32 mouse cellular contexts compared by ENCODE assay signal in the genomic region with DNA sequence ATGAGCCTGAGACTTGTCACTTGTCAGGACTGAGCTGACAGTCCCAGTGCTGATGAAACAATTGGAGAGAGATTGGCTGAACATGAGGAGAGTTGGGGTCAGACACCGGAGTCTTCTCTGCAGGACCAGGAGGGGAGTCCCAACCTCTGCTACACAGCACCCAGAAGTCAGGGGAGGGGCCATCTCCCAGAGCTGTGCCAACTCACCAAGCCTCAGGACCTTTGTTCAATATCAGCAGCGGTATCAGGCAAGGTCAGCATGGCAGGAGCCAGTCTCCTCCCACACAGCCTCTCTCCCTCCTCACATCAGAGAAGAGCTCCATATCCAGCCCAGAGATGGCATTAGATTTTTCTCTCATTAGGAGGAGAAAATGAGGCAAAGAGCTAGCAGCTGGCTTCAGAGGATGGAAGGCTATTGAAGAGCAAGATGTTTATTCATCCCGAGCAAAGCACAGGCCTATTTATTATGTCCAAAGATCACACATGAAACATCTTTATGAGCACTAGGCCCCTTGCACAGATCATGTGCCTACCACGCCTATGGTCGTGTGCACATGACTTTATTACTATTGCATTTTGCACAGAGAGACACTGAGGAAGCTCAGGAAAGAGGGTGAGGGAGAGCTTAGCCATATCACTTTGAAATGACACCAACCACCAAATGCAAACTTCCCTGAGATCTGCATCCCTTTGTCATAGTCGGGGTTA.
"Had no signal": no experiment of that assay in that cellular context is flagged by ENCODE, and none has a peak within 500 bp of the region (broad histone marks: within the 10 kb centered on the region; RNA-seq: fewer than 3 reads in every experiment).

No protein-coding gene starts in this region.

- H3K4me1 ChIP-seq: heart, embryonic 12.5 days; heart, embryonic 13.5 days; heart, embryonic 15.5 days; hindbrain, embryonic 12.5 days; hindbrain, embryonic 13.5 days; hindbrain, embryonic 15.5 days; kidney, embryonic 15.5 days had no signal

- ATAC-seq: hindbrain, embryonic 16.5 days; hindbrain, postnatal 0 days; inflammation-experienced regulatory T-cells, adult 6 months had no signal

- H3K36me3 ChIP-seq: heart, embryonic 10.5 days; heart, embryonic 12.5 days; heart, embryonic 13.5 days; heart, embryonic 15.5 days; hindbrain, embryonic 10.5 days; hindbrain, embryonic 12.5 days; hindbrain, embryonic 13.5 days; hindbrain, embryonic 15.5 days; kidney, embryonic 15.5 days had no signal

- DNase-seq: heart, postnatal 10 days; heart, postnatal 14 days; heart, postnatal 36 days; heart, postnatal 4 days; kidney, adult 11 months; kidney, adult 18-20 months; kidney, adult 2 months; kidney, adult 8-10 months; kidney, adult 9 months; kidney, postnatal 10 days; kidney, postnatal 25 days; kidney, postnatal 36 days; kidney, postnatal 4 days; layer of hippocampus, adult 9-11 months; layer of hippocampus, postnatal 36 days had no signal

- H3K9ac ChIP-seq: heart, embryonic 12.5 days; heart, embryonic 13.5 days; heart, embryonic 15.5 days; hindbrain, embryonic 12.5 days; hindbrain, embryonic 13.5 days; hindbrain, embryonic 14.5 days; hindbrain, embryonic 15.5 days; kidney, embryonic 15.5 days had no signal

- H3K27me3 ChIP-seq: heart, embryonic 12.5 days; heart, embryonic 13.5 days; heart, embryonic 15.5 days; hindbrain, embryonic 12.5 days; hindbrain, embryonic 13.5 days; hindbrain, embryonic 15.5 days; kidney, embryonic 15.5 days had no signal

- H3K4me2 ChIP-seq: heart, embryonic 11.5 days; heart, embryonic 12.5 days; heart, embryonic 13.5 days; heart, embryonic 15.5 days; hindbrain, embryonic 12.5 days; hindbrain, embryonic 13.5 days; hindbrain, embryonic 14.5 days; hindbrain, embryonic 15.5 days; kidney, embryonic 15.5 days had no signal

- H3K27ac ChIP-seq: heart, embryonic 10.5 days; heart, embryonic 13.5 days; heart, embryonic 15.5 days; hindbrain, embryonic 10.5 days; hindbrain, embryonic 12.5 days; hindbrain, embryonic 13.5 days; hindbrain, embryonic 14.5 days; hindbrain, embryonic 15.5 days; hindbrain, postnatal 0 days; kidney, embryonic 15.5 days; kidney, postnatal 0 days; layer of hippocampus, adult 2 months; left cerebral cortex, adult 2 months had no signal

- H3K9me3 ChIP-seq: heart, embryonic 10.5 days; heart, embryonic 12.5 days; heart, embryonic 13.5 days; heart, embryonic 15.5 days; hindbrain, embryonic 10.5 days; hindbrain, embryonic 12.5 days; hindbrain, embryonic 13.5 days; hindbrain, embryonic 15.5 days; kidney, embryonic 15.5 days had no signal

- H3K4me3 ChIP-seq: heart, embryonic 10.5 days; heart, embryonic 12.5 days; heart, embryonic 13.5 days; heart, embryonic 15.5 days; hindbrain, embryonic 10.5 days; hindbrain, embryonic 12.5 days; hindbrain, embryonic 13.5 days; hindbrain, embryonic 15.5 days; kidney, embryonic 15.5 days; layer of hippocampus, adult 2 months; left cerebral cortex, adult 2 months had no signal
